Mouse (Mus musculus): ENCODE results near the gene Phactr3.

Phactr3 gene

DNA sequence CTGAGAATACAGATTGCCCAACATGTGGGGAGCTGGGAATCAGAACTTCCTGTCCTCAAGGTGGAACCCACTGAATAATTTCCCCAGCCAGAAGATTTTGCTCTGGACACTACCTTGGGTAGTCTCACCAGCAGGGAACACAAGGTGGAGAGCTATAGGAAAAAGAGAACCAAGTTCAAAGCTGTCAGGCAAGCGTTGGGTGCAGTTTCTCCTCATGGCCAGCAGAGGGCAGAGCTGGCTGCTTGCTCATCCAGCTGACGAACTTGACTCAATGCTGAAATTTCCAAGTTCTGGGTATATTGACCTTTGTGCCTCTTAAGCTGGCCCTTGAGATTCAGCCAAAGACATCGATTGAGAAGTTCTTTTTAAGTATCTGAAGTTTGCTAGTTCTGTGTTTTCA lies 18.7 kb downstream of the Phactr3 start:
- peak; percentile 50 to 63 for DNase-seq

DNA sequence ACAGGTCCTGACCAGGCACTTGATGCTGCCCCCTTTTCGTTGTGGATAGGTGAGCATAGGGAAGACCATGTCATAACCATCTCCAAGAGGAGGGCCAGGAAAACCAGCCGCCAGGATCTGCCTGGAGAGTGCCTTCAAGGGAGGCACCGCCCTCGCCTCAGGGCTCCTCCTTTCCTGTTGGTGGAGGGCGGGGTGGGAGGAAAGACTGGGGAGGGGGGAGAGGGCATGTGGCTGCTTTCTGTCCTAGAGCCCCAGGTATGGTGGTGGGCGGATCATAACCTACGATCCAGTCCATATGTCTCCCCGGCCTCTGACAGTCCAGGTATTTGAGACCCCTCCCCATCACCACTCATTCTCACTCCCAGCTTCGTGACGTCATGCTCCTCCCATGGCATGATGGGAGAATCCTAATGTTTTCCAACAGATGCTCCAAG lies 22.7 kb downstream of the Phactr3 start:
- DNase-seq, result no peak

DNA sequence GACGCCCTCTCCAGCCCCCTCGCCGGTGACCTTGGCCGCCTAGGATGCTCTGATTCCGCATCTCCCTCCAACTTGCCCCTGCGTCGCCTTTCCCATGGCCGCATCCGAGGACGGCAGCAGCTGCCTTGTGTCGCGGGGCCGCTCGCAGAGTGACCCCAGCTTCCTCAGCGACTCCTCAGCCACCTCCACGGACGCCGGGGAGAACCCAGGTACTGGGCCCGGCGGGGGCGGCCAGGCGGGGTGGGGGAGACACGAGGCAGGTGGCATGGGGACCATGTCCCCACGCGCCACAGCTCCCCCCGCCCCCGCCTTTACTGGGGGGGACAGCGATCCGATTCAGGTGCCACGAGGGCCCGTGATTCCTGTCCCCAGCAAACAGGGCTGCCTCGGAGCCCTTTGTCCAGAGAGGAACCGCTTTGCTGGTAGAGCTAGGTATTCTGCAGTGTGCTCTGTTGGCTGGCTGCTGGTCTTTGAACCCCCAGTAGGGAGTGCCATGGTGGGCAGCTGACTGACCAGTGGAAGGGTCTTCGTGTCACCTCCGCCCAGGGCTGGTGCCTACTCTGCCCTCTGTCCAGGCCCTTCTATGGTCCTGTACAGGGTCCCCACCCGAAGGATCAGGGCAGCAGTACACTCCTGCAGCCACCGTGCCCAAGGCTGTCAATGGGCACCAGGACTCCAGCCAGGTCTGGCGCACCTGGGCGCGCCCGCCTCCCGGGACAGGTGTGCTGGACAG lies 23.7 kb downstream of the Phactr3 start:
- peak; percentile 5 to 12 for DNase-seq

DNA sequence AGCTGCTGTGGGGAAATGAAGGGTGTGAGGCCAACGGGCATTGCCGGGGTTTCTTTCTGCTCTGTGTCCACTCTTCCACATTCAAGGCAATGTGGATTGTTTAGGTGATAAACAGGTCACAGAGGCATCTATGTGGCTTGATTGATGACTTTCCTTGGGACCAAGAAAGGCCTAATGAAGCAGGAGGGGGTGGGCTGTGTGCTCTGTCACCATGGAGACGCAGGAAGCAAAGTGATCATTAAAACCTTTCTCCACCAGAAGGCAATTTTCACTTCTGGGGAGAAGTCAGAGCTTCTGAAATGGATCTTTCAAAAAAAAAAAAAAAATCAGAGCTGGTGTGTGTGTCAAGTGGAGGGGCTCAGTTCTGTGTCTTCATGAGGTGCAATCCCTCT lies 24.2 kb downstream of the Phactr3 start:
- DNase-seq, result no peak

DNA sequence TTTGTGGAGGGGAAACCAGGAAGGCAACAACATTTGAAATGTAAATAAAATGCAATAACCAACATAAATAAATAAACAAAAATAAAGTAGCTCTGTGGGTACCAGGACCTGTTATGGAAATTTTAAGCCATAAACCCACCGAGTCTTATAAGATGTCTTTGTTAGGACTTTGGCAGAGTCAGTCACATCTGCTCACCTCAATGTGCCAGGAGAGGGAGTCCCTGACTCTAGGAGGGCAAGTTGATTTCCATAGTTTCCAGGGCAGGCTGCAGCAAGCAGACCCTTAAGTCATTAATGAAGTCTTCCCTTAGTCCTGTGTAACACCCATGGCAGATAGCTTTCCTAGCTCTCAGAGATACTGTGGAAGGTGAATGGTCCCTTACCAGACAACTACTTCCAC lies 25.1 kb downstream of the Phactr3 start:
- no peak for DNase-seq

DNA sequence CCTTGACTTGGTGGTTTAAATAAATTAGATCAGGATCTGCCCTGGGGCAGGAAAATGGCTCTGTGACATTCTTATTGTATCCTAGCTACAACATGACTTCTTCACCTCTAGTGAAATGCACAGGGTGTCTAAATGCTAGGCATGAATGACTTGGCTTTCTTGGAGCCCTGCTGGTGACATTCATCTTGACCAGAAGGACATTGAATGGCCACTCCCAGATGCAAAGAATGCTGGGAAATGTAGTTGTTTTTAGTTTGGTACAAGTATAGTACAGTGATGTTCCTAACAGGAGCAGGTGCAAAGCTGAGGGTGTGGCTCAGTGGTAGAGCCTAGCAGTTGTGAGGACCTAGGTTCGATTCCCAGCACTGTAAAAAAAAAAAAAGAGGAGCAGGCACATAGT lies 30.5 kb downstream of the Phactr3 start:
- no peak for DNase-seq

DNA sequence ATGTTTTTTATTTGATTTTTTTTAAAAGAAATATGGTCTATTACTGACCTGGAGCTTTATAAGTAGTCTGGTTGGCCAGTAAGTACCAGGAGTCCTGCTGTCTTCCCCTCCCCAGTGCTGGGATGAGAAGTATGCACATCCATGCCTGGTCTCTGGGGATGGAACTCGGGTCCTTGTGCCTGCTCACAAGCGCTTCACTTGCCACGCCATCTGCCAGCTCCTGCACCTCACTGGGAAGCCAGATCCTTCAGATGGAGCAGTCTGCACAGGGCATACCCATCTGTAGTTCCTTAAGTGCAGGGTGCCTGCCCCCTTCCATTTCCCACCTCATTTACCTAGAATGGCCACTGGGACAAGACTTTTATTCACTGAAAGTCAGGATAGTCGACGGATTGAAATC lies 31.9 kb downstream of the Phactr3 start:
- no peak for DNase-seq

DNA sequence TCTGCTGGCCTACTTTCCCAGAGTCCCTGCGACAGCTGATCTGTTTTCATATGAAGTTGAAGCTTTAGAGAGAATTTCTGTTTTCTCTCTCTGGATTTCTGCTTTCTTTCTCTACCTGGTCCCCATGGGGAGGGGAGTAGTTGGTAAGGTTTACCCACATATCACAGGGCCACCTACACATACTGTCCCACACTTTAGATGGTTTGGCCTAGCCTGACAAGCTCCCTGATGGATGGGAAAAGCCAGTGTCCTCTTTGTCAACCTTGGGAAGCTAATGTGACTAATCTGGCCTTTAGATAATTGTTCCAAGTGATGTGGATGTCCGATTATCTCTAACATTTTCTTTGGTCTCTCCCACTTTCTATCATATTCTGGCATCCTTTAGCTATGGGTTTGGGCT lies 34.8 kb downstream of the Phactr3 start:
- no peak for DNase-seq

DNA sequence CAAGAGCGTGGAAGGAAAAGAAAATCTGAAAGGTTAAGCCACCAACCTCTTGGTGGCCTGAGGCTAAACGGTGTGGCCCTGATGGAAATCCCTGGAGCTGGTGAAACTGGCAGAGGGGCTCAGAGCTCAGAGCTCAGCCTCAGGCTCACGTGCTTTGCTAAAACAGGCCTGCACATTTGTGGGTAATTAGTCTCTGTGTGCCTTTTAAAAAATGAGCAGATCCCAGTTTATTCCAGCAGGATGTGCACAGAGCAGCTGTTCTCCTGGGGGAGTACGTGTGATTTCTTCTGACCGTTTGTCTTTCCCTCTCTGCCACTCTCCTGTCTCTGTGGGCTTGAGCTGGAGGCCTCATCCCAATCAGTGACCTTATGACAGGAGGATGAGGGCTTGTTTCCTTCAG lies 35.4 kb downstream of the Phactr3 start:
- DNase-seq, result no peak

DNA sequence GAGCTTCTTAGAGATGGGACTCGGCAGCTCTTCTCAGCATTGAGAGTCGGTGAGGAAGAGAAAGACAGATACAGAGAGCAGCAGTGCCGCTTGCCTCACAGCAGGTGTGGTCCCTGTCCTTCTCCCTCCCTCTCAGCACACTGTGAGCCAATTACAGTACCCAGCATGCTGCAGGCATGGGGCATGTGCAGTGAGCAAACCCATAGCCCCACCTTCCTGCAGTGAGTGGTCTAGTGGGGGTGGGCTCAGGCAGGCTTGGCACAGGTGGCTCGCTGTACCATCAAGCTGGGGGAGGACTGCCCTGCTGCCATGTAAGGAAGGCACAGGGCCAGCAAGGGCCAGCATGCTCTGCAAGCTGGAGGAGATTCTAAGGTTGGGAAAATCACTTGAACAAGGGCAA lies 35.8 kb downstream of the Phactr3 start:
- no peak for DNase-seq

DNA sequence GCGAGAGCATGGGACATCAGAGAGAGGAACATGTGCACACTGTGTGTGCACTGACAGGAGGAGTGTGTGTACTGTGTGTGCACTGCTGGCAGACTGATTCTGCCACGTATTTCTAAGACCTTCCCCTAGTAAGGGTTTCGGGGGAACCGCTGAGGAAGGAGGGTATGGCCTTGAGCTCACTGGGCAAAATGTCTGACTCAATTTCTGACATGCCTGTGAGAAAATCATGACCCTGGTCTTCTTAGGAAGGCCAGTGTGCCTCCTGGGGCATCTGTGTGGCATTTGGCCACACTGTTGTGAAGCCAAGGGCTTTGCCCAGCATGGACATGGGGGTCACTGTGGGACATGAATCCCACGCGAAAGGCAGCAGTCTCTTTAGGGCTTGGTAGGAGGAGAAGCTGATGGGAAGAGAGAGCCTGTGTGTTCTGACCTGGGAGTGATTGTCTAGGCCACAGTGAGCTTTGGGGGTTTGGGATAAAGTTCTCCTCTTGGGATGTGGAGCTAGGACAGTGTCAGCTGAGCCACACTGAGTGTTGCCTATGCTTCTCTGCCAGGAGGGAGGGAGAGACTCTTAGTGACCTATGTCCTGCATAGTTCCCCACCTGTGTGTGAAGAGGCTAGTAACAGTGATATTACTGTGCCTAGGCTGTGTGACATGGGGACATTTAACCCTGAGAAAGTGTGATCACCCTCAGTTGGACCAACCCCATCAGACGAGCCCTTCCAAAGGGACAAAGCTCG lies 36.6 kb downstream of the Phactr3 start:
- no peak for DNase-seq

DNA sequence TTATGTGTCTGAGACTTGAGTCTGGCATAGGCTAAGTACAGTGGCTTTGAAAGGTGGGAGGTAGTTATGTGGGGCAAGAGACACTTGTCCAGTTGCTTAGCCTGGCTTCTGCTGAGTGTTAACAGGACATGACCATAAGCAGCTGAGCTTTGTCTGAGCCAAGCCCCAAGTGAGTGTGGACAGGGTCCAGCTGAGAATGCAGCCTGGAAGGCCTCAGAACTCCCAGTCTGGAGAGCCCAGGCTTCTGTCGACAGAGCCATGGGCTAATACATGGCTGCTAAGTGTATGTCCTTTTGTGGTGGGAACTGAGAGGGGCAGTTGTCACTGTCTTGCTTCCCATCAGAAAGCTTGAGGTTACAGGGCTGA lies 37.1 kb downstream of the Phactr3 start:
- peak; percentile 10 to 23 for DNase-seq

DNA sequence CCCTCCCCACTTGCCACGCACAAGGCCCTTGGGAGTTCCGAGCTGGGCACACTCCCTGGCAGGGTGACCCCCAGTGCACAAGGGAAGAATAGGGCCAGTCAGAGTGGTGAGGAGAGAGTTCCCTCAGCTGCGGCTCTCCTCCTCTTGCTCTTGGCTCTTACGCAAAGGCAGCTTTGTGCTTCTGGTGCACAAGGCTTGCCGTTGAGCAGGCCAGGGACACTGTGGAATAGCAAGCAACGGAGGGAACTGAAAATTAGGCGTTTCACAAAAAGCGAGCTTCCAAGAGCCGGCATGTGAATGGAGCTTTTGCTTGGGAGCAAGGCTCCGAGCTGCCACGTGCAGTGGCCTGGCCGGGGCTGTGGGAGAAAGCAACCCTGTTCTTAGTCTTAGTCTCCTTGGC lies 40.2 kb downstream of the Phactr3 start:
- no peak for DNase-seq

DNA sequence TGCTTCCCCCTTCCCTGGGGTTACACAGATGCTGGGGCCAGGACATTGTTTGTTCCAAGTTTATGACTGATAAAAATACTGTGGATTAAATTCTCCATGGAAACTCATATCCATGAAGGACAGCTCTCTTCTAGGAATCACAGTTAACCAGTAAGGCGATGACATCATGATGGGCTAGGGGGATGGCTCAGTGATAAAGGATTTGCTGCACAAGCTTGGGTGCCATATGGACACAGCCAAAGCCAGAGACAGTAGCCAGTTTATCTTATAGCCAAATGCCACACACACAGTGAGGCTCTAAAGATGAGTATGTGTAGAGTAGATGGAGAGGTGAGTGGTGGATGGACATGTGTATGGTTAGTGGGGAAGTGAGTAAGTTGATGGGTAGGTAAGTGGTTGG lies 45.2 kb downstream of the Phactr3 start:
- no peak for DNase-seq

DNA sequence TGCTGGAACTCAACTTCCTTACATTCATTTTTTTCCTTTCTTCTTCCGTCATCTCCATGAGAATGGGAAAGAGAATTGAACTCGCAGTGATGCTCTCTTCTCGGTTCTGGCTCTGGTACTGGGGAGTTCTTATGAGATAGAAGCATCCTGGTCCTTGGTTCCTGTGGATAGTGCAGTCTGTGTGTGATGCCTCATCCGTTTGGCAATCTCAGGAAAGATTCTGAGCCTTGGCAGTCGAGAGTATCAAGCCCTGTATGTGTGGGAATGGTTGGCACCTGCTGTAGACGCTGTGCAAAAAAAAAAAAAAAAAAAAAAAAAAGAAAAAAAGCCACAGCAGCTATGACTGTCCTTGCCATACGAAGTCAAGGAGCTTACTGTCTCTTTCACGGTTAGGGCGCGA lies 47.2 kb downstream of the Phactr3 start:
- no peak for DNase-seq

DNA sequence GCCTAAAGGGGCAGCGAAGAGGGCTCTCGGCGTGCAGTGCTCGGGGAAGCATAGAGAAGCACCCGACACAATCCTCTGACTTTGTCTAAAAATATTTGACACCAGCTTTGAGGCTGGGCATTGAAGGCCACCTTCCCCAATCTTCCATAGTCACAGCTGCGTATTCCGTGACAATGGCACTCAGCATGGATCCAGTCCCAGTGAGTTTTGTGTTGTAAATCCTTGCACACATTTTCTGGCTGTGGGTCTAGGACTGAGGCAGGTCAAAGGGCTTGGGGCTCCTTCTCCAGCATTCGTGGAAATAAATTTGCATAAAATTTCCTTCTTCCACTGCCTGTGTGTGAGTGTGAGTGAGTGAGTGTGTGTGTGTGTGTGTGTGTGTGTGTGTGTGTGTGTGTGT lies 51.2 kb downstream of the Phactr3 start:
- DNase-seq, result no peak

DNA sequence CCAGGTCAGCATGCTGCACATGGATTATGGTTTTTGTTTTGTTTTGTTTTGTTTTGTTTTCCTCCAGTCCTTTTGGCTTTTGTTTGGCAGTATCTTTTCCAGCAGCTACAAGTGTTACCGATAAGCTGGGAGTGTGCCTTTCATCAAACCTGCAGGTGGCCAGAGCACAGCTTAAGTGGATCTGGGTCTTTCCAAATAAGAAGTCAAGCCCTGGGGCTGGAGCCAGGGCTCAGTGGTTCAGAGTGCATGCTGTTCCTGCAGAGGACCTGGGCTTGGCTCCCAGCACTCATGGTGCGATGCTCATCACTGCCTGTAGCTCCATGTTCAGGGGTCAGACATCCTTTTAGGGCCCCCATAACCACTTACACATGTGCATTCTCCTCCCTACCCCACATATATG lies 55.2 kb downstream of the Phactr3 start:
- no peak for DNase-seq

DNA sequence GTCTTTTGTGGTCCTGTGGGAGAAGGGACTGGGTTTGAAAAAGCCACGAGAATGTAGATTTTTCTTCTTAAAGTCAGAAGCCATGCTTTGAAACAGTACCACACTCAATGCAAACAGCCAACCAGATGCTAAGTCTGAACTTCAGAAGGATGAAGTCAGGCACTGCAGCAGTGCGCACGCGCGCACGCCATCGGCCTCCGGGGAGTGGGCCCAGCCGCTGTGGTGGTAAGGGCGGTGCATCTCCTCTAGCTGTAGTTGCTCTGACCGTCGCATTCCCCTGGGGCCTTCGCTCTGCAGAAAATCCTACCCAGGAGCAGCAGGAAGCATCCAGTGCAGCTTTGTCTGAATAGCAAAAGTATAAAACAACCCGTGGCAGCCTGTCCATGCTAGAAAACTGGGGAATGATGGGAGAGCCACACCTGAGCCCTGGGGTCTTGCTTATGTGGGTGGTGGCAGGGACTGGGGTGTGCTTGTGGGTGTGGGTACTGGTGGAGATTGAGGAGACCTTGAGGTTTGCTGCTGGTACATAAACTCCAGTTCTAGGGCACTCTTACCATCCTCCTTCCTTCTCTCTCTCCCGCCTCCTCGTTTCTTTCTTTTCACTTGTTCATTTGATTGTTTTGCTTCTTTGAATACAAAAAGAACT lies 56.6 kb downstream of the Phactr3 start:
- DNase-seq, result peak; percentile 10 to 22

DNA sequence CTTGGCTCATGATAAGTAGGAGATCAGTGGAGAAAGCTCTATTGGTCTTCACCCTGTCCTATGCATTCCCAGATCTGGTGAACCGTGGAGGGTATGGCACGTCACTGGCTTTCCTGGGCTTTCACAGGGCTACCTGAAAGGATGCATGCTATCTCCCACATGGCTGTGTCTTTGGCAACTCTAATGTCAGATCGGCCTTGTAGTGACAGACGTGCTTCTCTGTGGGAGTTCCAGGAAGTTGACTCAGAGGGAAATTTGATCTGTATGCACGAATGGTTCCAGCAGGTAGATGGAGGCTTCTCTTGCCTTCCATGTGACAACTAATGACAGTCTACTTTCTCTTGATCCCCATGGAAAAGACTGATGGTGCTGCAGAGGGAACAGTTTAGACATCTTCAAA lies 65.5 kb downstream of the Phactr3 start:
- DNase-seq, result no peak

DNA sequence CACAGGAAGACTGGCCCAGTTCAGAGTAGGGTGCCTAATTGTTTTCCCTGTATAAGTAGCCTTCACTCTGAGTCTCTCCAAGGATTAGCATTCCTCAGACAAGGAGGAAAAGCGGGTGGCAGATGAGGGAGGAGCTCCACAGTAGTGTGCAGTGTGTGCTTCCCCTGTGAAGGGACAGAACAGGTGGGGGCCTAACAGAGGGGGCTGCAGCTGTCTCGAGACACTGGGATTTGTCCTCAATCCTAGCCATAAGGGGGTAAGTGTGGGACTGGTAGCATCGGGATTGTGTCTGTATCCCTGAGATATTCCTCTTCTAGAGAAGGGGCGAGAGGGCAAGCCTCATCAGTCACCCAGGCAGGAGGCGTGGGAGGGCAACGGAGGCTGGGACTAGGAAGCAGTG lies 66.1 kb downstream of the Phactr3 start:
- DNase-seq, result peak in 1 of 2 experiments; percentile 6

DNA sequence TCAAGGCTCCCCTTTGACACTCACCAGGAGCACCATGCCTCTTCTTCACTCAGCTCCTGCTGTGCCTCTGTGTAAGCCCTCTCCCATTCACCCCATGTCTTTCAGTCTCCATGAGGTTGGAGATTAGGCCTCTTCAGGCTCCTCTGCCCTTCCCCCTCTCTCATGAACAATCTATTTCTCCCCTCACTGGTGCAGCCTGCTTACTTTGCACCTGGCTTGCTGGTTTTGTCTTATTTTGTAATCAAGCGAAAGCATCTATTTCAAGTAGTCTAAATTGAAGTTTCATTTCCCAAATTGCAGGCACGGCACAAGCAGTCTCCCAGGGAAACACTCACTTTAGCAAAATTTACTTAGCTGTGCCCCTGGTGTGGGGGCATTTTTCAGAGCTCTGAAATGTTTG lies 70.2 kb downstream of the Phactr3 start:
- no peak for DNase-seq

DNA sequence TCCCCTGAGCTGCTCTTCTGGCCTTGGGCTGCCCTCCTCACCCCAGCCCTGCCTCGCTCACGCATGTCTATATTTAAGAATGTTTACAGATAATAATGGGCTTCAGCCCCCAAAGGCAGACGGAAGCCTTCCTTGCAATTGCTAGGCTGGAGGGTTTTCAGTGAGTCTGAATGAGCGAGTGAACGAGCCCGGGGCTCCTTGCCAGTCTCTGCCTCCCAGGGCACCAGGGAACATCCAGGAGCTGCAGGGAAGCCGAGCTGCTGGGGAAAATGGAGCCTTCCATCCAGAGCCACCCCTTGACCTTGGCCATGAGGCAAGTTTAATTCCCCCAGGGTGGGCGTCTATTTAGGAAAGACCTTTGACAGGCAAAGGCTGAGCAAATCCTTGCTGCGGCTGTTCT lies 74.1 kb downstream of the Phactr3 start:
- no peak for DNase-seq

DNA sequence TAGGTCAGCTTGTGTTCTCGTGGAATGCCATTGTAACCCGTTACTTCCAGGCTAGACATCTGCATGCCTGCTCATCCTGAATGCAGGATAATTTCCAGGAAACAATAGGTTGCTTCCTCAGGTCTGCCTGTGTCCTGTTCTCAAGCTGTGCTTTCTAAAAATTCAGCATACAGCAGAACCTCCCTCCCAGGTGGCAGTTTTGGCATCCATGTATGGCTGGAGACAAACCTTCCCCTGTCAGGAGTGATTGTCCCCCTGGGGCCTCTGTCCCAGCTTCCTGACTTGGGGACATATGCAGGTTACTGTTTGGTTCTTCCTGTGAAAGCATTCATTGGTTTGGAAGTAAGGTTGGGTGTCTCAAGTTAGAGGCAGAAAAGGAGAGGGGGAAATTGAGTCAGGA lies 74.7 kb downstream of the Phactr3 start:
- DNase-seq, result no peak

DNA sequence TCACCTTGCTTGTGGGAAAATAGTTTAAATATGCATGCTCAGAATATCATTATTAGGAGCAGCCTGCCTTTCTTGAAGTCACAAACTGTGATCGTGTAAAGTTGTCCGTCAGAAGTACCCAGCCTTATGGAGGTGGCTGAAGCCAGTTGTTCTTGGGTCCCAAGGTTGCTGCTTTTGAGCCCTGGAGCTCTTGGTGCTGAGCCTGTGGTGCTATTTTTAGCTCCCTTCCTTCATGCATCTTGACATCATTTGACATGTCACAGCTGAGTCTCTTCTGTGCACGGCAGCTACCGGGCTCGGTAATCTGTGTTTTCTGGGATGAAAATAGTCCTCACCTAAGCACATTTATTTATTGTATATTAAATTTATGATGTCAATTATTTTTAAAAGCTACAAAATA lies 76.1 kb downstream of the Phactr3 start:
- no peak for DNase-seq
